In the genomic region with DNA sequence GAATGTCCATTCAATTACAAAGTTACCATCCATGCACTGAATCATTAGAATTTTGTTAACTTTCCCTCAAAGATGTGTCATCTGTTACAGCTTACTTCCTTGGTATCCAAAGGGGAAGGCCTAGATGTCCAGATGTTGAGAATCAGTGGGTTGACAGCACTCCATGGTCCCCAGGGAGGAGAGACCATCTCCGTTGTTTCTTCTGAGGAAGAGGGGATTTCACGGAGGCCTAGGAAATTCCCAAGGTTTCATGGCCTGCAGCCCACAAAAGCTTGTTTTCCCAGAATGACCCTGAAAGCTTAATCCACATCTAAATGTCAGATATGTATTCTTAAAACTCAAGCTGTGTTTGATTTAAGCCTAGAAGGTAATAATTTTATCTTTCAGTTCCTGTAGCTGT, we compare ENCODE assay signal across 18 mouse cellular contexts.
DNase-seq lines count a peak whose midpoint lies in the region; ATAC-seq and TF ChIP-seq lines count a peak whose summit lies in the region.
"Had no signal": no experiment of that assay in that cellular context is flagged by ENCODE, and none has a peak within 500 bp of the region (broad histone marks: within the 10 kb centered on the region; RNA-seq: fewer than 3 reads in every experiment).

No protein-coding gene starts in this region.

- no peak overlapping the region for H3K9ac ChIP-seq in kidney, postnatal 0 days (ENCODE audit: low read depth, low read length)
- H3K9ac ChIP-seq in embryonic facial prominence, embryonic 14.5 days (ENCODE audit: low read depth, low read length): no peak overlapping the region
- no peak overlapping the region for H3K9ac ChIP-seq in liver, embryonic 12.5 days
- H3K9ac ChIP-seq: hindbrain, embryonic 13.5 days had no signal

- H3K27ac ChIP-seq in kidney, postnatal 0 days: no peak overlapping the region
- H3K27ac ChIP-seq in embryonic facial prominence, embryonic 14.5 days (replicated peaks; ENCODE audit: low read depth, low read length): no peak overlapping the region
- no peak overlapping the region for H3K27ac ChIP-seq in liver, embryonic 12.5 days
- H3K27ac ChIP-seq in hindbrain, embryonic 10.5 days: no peak overlapping the region
- H3K27ac ChIP-seq: hindbrain, embryonic 13.5 days; limb, embryonic 10.5 days; macrophage had no signal

- peak; percentile 11 for DNase-seq in gastrocnemius, postnatal 14 days
- DNase-seq in gastrocnemius, postnatal 36 days: no peak
- DNase-seq in kidney, postnatal 0 days (ENCODE audit: low spot score): peak; percentile 62
- DNase-seq in kidney, adult 18-20 months: no peak
- peak; percentile 63 for DNase-seq in embryonic facial prominence, embryonic 14.5 days (ENCODE audit: low spot score)
- peak; percentile 5 for DNase-seq in heart, postnatal 25 days (ENCODE audit: low spot score)
- no peak for DNase-seq in hindbrain, embryonic 10.5 days (ENCODE audit: low spot score)
- DNase-seq: B cell, adult 2 months; cerebellum, adult 2 months; lung, adult 2 months; retina, postnatal 1 day; thymus, postnatal 36 days had no signal

- H3K4me2 ChIP-seq in kidney, postnatal 0 days (ENCODE audit: low read length): no peak overlapping the region
- H3K4me2 ChIP-seq in embryonic facial prominence, embryonic 14.5 days (ENCODE audit: low read depth, low read length): no peak overlapping the region
- H3K4me2 ChIP-seq in liver, embryonic 12.5 days: no peak overlapping the region
- H3K4me2 ChIP-seq: hindbrain, embryonic 13.5 days; midbrain, embryonic 11.5 days had no signal

- intact Hi-C loops in gastrocnemius, postnatal 14 days (cut with DNase I; ENCODE audit: low total_unique reads): no loop called here
- intact Hi-C loops in gastrocnemius, postnatal 36 days (cut with DNase I): no loop called here
- intact Hi-C loops in heart, postnatal 25 days (cut with DNase I): no loop called here

- H3K36me3 ChIP-seq in kidney, postnatal 0 days (ENCODE audit: insufficient read depth, low read length): no peaks in the 10 kb centered on the region
- no peaks in the 10 kb centered on the region for H3K36me3 ChIP-seq in embryonic facial prominence, embryonic 14.5 days (ENCODE audit: control insufficient read depth, insufficient read depth, low read length)
- H3K36me3 ChIP-seq in liver, embryonic 12.5 days: no peaks in the 10 kb centered on the region
- H3K36me3 ChIP-seq in hindbrain, embryonic 10.5 days: no peaks in the 10 kb centered on the region
- H3K36me3 ChIP-seq: hindbrain, embryonic 13.5 days; limb, embryonic 10.5 days had no signal

- no peak for TF ChIP-seq CTCF in kidney, postnatal 0 days (IDR thresholded peaks at IDR 0.05; ENCODE audit: low read depth)

- no peak for ATAC-seq in kidney, postnatal 0 days (replicated peaks; ENCODE audit: low FRiP score, low read depth)
- ATAC-seq in embryonic facial prominence, embryonic 14.5 days (ENCODE audit: low read depth): no peak
- no peak for ATAC-seq in liver, embryonic 12.5 days
- ATAC-seq: inflammation-experienced regulatory T-cells, adult 6 months had no signal

- WGBS in kidney, postnatal 0 days: 54% methylated on average over 2 of the region's 2 CpGs
- 23% methylated on average over 2 of the region's 2 CpGs for WGBS in embryonic facial prominence, embryonic 14.5 days
- WGBS in liver, embryonic 12.5 days (ENCODE audit: insufficient replicate concordance): 81% methylated on average over 2 of the region's 2 CpGs
- WGBS in hindbrain, embryonic 10.5 days: 54% methylated on average over 2 of the region's 2 CpGs

- no peaks in the 10 kb centered on the region for H3K4me1 ChIP-seq in kidney, postnatal 0 days (replicated peaks; ENCODE audit: insufficient read depth, low read length)
- H3K4me1 ChIP-seq in embryonic facial prominence, embryonic 14.5 days (ENCODE audit: control insufficient read depth, insufficient read depth, low read length): no peaks in the 10 kb centered on the region
- no peaks in the 10 kb centered on the region for H3K4me1 ChIP-seq in liver, embryonic 12.5 days
- no peaks in the 10 kb centered on the region; the same call in 1 of the 2 replicates for H3K4me1 ChIP-seq in hindbrain, embryonic 10.5 days (replicated peaks)
- H3K4me1 ChIP-seq: limb, embryonic 10.5 days had no signal

- no peaks in the 10 kb centered on the region for H3K9me3 ChIP-seq in kidney, postnatal 0 days (replicated peaks; ENCODE audit: low read length)
- H3K9me3 ChIP-seq in embryonic facial prominence, embryonic 14.5 days (ENCODE audit: control insufficient read depth, low read length): no peaks in the 10 kb centered on the region
- H3K9me3 ChIP-seq in liver, embryonic 12.5 days (replicated peaks): no peaks in the 10 kb centered on the region
- H3K9me3 ChIP-seq in hindbrain, embryonic 10.5 days: no peaks in the 10 kb centered on the region
- H3K9me3 ChIP-seq: hindbrain, embryonic 13.5 days; limb, embryonic 10.5 days had no signal

- H3K27me3 ChIP-seq in kidney, postnatal 0 days (ENCODE audit: insufficient read depth, low read length): no peaks in the 10 kb centered on the region
- H3K27me3 ChIP-seq in embryonic facial prominence, embryonic 14.5 days (replicated peaks; ENCODE audit: control insufficient read depth, insufficient read depth, low read length): no peaks in the 10 kb centered on the region
- H3K27me3 ChIP-seq in liver, embryonic 12.5 days (replicated peaks): no peaks in the 10 kb centered on the region
- no peaks in the 10 kb centered on the region for H3K27me3 ChIP-seq in hindbrain, embryonic 10.5 days (ENCODE audit: insufficient read depth, poor library complexity, severe bottlenecking)
- H3K27me3 ChIP-seq: hindbrain, embryonic 13.5 days had no signal

- H3K4me3 ChIP-seq in kidney, postnatal 0 days (replicated peaks; ENCODE audit: low read depth, low read length): no peak overlapping the region
- H3K4me3 ChIP-seq in embryonic facial prominence, embryonic 14.5 days (ENCODE audit: low read depth, low read length): no peak overlapping the region
- no peak overlapping the region for H3K4me3 ChIP-seq in liver, embryonic 12.5 days
- H3K4me3 ChIP-seq in hindbrain, embryonic 10.5 days: no peak overlapping the region
- H3K4me3 ChIP-seq: hindbrain, embryonic 13.5 days; limb, embryonic 10.5 days had no signal

Comparison
In these comparisons a context has a peak if more than half of its experiments do, and no peak if none do; other contexts are left out.
1. DNase-seq: peak in gastrocnemius, postnatal 14 days (single experiment), kidney, postnatal 0 days (single experiment), embryonic facial prominence, embryonic 14.5 days (single experiment) and heart, postnatal 25 days (single experiment); none in gastrocnemius, postnatal 36 days (0 of 2), kidney, adult 18-20 months (single experiment) and hindbrain, embryonic 10.5 days (single experiment).